Mouse (Mus musculus) liver, postnatal 0 days (tissue): Measurements from ENCODE around the gene 7530416G11Rik.

ENCODE experiments used
- CTCF ChIP-seq: sonication (generic); IDR thresholded peaks from 2 replicates; pipeline ENCODE4 v1.5.1; 2016; ENCODE audit warnings: antibody characterized with exemption, low read depth
- EP300 ChIP-seq: IDR thresholded peaks from 2 replicates; pipeline ENCODE4 v1.6.1; 2016; ENCODE audit warnings: antibody characterized with exemption, low read depth, mild to moderate bottlenecking

GRCm38 (mm10) chr15:85534215-85534614, 31.2 kb upstream of the 7530416G11Rik start:
- no peak for TF ChIP-seq CTCF
- no peak for TF ChIP-seq EP300
